Mouse (Mus musculus) adrenal gland (tissue): ENCODE measurements around the gene Ak9.
"Not testable (repeated sequence)": the region's sequence is repeated elsewhere in the genome, so short reads cannot be mapped to it uniquely, and the experiment has no call there.

Experiments
- intact Hi-C: fragments of 180-260 bp; cut with DNase I; formaldehyde crosslinking; loops from one replicate; pipeline ENCODE4 v1.15.1; 2025

Ak9 gene

DNA sequence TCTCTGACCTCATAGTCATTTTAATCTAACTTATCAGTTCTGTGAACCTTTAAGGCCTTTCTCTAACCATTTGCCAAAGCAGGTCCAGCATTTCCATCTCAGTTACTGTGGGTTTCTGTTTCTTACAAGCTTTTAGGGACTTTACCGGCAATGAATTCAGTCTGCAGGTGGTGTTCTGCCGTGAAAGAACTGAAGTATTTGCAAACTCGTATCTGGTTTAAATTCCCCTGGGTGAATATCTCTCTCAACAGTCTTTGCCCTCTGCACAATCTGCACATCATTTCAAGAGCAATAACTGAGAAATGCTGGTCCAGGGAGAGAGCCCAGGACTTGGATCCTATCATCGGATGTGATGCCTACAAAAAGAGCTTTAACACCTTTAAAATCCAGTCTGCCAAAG, 4.4 kb downstream of the Ak9 start:
- intact Hi-C loops: loop anchor here (10.0 kb wide), 2 partner anchors 97 to 197 kb away; no protein-coding TSS in a partner anchor

DNA sequence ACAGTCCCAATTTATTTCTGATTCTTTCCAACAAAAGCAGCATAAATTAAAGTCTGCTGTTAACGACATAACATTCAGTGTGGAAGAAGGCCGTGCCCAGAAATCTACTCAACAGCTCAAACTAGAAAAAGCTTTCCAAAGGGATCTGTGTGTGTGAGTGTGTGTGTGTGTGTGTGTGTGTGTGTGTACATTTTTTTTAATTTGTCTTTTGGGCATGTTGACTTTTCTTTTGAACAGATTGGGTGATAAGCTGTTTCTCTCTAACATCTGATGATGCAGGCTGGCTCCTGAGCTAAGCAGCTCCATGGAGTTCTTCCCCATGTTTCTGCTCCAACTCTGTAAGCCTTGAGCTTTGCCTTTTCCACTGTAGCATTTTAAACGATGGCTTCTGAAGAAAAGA, 12.1 kb downstream of the Ak9 start:
- intact Hi-C loops: no loop called here

DNA sequence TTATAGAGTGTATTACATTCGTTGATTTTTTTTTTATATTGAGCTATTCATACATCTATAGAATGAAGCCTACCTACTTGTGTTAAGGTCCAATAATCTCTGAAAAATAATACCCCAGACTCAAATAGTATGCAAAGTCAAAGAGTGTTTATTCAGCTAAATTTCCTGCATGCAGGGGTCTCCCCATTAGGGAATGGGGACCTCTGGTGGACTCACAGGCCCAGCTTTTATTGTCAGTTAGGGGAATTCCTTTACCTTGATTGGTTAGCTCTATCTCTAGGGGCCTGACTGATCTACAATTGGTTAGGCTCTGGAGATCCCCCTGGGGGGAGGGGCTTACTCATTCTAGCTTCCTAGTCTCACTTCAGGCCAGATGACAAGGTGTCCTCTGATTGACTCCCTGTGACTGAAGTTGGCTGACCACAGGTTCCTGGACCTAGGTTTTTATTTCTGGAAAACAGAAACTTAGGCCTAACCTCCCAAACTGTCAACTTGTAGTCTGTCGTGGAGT, 28.8 kb downstream of the Ak9 start:
- intact Hi-C loops: no loop called here

DNA sequence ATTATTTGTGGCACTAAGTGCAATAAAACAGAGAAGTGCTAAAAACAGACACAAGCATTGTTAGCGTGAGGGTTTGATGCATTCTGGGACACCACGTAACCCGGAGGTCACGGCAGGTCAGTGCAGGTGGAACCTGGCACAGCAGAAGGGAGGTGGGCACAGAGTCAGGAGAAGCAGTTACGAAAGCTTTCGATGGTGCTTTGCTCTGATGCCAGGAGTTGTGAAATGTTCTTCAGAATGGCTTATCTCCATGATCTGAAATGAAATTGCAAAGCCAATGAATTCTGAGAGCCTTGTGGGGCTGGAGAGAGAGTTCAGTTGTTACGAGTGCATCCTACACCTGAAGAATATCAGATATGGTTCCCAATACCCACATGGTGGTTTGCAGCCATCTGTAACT, 37.6 kb downstream of the Ak9 start:
- intact Hi-C loops: no loop called here

DNA sequence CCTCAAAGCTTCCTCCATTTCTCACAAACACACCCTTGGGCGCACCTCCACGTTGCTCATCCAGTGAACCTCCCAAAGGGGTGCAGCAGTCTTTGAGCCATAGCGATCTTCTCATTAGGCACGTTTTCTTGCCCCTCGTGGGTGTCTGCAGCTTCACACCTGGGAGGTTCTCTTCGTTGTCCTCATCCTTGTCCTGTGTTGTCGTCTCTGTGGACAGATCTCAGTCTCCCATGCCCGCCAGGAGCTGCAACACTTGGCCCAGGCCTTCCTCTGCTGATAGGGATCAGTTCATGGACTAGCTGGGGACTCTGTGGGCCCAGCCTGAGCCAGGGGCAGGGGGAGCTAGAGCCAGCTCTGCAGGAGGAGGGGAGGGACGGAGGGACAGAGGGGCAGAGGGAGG, 61.3 kb downstream of the Ak9 start:
- intact Hi-C loops: no loop called here

DNA sequence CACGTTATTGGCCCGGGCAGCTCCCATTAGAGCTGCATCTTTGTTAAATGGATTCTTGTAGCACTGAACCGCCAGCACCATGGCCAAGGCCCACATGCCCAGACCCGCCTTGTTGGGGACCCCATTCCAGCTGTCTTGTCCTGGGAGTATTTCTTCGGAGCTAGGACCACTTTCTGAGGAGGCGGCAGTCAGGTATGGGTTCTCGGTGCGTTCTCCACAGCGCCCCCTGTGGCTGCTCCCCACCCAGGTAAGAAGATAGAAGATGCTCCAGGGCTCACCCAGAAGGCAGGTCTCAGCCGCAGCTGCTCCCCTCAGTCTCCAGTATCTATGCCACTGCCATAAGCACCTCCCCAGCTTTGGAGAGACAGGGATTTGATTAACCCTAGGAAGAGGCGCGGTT, 76.7 kb downstream of the Ak9 start:
- intact Hi-C loops: no loop called here

DNA sequence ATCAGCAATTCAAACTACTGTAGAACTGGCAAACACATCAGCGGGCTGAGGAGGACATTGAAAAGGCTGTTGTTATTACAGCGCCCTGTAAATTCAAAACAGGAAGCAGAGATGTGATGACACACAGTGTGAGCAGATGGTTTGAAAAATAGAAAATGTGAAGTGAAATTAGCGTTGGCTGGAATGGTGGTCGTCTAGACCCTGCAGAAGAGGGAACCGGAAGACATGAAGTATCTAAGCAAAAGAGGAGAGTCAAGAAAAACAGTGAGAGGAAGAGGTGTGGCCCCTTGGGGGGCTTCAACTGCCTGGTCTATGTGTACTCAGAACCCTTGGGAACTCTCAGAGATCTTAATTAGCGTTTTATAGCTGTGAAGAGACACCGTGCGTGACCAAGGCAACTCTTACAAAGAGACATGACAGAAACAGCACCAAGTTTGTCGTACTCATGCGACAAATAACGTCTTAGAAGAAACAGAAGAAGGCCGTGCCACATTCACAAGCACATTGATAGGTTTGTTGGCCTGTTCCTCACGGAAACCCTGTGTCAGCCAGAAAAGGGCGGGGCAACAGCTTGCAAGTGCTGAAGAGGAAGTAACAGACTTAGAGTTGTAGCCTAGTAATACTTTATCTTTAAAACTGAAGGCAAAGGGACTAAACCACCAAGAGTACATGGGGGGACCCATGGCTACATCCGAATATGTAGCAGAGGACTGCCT, 81.9 kb downstream of the Ak9 start:
- intact Hi-C loops: no loop called here

DNA sequence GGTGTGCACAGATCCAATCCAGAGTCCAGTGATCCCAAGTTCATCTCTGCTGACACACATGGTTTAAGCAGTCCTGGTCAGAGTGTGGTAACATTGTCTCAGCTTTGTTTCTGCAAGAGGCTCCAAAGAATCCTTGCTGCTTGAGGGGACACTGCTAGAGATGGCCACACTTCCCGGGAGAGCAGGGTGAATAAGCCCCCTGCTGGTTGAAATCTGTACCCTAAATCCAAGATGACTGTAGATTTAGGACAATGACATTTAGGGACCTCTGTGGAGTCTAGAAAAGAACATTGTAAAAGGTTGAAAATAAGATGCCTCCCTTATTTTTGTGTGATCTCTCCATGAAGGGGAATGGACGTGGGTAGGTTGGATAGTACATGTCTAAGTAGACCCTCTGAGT, 89.8 kb downstream of the Ak9 start:
- intact Hi-C loops: no loop called here

DNA sequence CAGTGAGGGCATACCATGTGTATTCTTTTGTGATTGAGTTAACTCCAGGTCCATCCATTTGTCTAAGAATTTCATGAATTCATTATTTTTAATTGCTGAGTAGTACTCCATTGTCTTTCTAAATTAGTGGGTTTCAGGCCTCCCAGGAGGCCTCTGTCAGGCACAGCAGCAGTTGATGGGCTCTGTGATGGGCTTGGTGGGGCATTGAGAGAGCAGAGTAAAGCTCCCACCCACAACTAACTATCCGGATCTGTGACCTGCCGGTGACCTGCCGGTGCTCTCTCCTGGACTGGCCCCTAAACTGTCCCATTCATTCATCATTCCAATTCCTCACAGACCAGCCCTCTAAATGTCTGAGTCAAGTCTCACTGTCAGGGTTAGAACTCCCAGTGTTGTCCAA, 97.3 kb downstream of the Ak9 start:
- intact Hi-C loops: loop anchor here (10.0 kb wide), 2 partner anchors 96 to 396 kb away; partner anchors contain the start of genes Ak9 and Fig4

DNA sequence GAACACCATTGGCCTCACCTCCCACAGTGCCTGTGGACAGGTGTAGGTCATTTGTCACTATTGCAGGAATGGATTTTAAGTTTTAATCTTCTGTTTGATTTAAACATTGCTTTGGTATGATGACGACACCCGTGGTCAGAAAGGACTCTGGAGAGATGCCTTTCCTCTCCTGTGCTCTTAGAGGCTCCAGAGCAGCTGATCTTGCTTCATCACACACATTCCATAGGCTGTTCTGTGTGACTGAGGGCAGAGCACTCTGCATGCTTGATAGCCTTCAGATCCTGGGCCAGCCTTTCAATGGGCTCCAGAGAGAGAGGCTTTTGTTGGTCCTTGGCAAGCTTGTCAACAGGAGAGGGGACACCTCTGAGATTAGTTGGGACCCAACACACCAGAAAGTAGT, 99.6 kb downstream of the Ak9 start:
- intact Hi-C loops: loop anchor here (10.0 kb wide), 2 partner anchors 99 to 399 kb away; partner anchors contain the start of genes Ak9 and Fig4

DNA sequence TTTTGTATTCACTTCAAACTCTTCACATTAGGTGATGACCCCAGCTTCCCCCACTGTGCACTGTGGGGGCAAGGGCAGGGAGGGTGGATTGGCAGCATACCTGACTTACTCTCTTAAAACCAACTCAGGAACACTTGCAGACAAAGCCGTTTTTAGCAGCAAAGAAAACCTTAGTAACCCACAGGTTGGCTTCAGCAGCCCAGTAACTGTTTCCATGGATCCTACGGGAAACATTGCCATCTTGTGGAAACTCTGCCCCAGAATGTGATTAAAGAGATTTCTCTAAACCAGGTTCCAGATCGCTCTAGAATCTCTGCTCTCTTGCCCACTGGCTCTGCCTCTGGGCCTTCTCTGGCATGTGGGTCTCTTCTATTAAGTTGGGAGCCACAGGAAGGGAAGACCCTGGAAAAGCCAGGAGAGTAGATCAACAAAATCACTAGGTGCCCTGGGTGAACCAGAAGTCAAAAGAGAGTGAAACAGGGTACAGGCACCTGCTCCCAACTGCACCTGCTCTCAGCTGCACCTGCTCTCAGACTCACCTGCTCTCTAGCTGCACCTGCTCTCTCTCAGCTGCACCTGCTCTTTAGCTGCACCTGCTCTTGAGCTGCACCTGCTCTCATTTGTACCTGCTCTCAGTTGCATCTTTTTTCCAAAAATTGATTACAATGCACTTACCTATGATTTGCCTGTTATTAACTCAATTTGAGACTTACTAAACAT, 100.3 kb downstream of the Ak9 start:
- intact Hi-C loops: loop anchor here (10.0 kb wide), 2 partner anchors 99 to 399 kb away; partner anchors contain the start of genes Ak9 and Fig4

DNA sequence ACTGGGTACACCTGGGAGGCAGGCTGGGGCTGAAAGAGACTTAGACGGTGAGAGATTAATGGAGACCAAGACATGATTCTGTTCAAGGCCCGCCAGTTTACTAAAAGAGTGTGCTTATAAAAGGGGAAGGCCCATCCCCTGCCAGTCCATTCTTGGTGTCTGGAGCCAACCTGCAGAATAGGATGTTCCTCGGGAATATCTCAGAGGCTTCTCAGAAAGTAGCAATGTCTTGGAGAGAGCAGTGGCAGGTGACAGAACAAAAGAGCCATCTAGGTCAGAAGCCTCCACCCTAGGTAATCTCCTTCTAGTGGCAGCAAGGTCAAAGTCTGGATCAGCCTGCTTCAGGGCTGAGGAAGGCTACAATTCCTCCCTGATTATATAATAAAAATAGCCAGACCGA, 106.4 kb downstream of the Ak9 start:
- intact Hi-C loops: not testable (repeated sequence)

DNA sequence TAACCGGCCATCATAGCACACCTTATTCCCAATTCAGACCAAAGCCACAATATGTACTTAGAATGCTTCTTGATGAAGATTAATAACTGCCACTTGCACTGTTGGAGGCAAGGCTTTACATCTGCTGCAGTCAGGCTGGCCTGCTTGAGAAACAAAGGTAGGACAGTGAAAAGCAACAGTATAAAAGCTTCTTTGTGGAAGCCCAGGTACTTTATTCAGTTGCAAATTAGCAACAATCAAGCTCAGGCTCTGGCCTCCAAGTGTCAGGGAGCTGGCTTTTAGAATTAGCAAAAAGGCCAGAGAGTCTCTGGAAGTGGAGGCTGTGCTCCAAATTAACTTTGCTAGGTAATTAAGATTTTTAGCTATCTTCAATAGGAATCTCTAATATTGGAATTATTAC, 107.0 kb downstream of the Ak9 start:
- intact Hi-C loops: not testable (repeated sequence)

DNA sequence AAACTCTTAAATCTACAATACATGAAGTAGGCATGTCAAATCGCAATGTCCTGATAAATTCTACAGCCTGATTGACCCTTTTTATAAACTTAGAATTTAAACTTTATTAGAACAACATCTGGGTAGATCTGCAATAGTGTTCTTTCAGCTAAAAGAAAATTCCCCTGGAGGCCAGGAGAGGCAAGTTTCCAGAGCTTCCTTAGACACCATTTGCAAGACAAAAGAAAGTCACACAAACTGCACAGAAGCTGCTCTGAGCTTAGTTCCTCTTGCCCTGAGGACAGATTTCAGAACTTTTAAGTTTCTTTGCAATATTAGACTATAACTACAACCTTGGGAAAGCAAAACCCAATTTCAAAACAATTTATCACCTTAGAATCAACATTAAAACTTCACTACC, 109.7 kb downstream of the Ak9 start:
- intact Hi-C loops: not testable (repeated sequence)

DNA sequence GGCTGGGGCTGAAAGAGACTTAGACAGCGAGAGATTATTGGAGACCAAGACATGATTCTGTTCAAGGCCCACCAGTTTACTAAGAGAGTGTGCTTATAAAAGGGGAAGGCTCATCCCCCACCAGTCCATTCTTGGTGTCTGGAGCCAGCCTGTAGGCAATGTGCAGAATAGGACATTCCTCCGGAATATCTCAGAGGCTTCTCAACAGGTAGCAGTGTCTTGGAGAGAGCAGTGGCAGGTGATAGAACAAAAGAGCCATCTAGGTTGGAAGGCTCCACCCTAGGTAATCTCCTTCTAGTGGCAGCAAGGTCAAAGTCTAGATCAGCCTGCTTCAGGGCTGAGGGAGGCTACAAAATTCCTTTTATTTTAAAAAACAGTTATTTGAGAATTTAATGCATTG, 111.6 kb downstream of the Ak9 start:
- intact Hi-C loops: not testable (repeated sequence)

DNA sequence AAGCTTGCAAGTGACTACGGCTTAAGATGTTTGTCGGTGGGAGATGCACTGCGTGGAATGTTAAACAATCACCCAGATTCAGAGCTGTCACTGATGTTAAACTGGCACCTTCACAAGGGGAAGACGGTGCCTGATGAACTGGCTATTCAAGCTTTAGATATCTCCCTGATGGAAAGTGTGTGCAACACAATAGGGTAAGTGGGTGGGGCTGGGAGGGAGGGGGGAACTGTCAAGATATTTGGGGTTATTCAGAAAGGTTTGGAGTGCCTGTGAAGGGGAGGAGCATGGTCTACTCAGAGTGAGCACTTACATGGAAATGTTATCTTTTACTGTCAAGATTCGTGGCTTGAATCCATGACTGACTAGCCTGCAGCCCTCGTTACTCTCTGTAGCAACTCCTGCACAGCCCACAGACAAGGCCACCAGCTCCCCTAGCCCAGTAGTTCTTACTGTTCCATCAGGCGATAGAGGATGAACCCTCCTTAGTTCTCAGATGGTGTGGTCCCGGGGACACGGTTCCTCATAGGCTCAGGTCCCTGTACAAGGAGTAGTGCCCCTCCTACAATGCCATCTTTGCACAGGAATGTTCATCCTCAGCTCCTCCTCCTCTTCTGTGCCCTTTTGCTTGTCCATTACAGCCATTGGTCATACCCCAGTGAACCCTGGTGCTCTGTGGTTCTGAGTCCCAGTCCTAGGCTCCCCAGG, 116.9 kb downstream of the Ak9 start:
- intact Hi-C loops: loop anchor here (10.0 kb wide), 1 partner anchor 264 kb away; no protein-coding TSS in a partner anchor

DNA sequence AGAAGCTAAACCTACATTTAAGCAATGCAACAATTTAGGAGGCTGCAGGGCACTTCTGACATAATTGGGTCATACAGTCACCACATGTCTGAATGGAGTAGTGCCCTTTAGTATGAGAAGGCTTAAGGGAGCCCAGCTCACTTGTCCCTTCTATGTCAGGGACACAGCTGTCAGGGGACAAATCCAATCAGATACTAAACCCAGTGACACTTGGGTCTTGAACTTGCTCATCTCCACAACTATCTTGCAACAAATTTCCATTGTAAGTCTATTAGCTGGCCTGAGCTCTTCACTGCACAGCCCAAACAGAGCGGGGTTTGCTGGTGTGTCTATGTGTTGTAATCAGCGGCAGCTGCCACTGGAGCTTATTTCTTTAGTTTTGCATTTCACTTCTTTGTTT, 119.9 kb downstream of the Ak9 start:
- intact Hi-C loops: loop anchor here (10.0 kb wide), 1 partner anchor 261 kb away; no protein-coding TSS in a partner anchor

DNA sequence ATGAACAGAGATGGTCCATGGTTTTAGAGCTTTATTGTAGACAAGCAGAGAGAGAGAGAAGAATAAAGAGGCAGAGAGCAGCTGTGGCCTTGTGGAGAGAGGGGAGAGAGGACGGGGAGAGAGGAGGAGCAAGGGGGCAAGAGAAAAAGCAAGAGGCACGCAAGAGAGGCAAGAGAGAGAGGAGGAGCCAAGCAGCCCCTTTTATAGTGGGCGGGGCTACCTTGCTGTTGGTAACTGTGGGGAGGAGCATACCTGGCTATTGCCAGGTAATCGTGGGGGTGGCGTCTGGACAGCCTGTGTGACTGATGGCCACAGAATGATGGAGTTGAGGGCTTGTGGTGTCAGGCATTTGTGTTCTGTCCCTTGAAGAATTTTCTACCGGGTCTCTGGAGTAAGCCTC, 122.6 kb downstream of the Ak9 start:
- intact Hi-C loops: loop anchor here (10.0 kb wide), 1 partner anchor 258 kb away; no protein-coding TSS in a partner anchor

DNA sequence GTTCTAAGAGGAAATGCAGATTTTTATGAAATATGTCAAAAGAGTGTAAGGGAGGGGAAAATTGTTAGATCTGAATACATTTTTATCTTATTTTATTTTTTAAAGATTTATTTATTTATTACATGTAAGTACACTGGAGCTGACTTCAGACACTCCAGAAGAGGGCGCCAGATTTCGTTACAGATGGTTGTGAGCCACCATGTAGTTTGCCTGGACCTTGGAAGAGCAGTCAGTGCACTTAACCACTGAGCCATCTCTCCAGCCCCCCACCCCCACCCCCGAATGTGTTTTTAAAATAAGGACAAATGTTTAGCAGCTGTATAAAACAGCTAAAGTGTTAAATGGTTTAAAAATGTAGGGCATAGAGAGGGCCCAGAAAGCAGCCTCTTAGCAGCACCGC, 130.8 kb downstream of the Ak9 start:
- intact Hi-C loops: loop anchor here (10.0 kb wide), 1 partner anchor 70 kb away; no protein-coding TSS in a partner anchor

DNA sequence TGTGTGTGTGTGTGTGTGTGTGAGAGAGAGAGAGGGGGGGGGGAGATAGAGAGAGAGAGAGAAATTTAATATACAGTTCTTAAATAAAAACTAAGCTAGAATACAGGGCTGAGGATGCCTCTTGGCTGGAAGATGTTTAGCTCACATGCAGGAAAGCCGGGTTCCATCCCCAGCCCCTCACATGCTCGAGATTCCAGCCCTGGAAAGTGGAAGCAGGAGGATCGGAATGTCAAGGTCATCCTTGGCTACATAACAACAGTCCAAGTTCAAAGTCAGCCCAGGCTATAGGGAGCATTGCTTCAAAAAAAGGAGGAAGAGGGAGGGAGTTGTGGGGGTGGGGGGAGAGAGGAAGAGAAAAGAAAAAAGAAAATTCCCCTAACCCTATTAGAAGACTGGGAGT, 131.4 kb downstream of the Ak9 start:
- intact Hi-C loops: loop anchor here (10.0 kb wide), 1 partner anchor 70 kb away; no protein-coding TSS in a partner anchor

DNA sequence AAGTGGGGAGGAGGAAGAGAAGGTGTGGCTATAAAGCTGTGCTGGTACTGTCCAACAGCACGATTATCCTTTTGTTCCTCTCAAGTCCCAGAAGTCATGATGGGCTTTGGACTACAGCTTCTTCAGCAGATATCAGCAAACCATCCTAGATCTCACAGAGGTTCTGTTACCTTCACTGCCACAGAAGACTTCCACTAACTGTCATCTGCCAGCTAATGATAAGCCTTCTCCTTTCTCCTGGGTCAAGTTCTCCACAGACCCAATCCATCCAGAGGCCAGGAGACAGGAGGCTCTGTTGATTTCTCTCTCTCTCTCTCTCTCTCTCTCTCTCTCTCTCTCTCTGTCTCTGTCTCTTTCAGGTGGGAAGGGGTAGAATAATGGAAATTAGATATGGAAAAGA, 144.4 kb downstream of the Ak9 start:
- intact Hi-C loops: no loop called here

DNA sequence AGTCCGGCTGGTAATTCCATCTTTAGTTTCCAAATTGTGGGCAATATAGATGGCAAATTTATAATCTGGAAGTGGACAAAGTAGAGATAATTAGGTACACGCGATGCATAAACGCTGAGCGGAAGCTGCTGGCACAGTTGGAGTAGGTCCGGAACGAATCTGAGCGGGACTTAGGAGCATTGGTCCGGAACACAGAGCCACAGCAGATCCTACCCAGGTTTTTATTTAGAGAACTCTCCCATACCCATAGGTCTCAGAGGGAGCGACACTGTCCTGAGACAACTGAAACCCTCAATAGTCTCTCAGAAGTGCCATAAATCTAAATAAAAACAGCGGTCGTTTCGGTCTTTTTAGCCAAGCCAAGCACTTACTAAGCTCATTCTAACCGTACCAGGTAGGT, 145.9 kb downstream of the Ak9 start:
- intact Hi-C loops: no loop called here
